Mouse (Mus musculus): ENCODE data around the gene Ccdc167. TPM values are rescaled to one million over a fixed set of nuclear protein-coding genes. Genes with fewer than 3 reads are reported as not detected.

The Ccdc167 gene
- total RNA-seq, 1 experiment: 13.4 TPM

GRCm38 (mm10) chr17:29760404-29761375 lies 43.8 kb upstream of the Ccdc167 start:
- H3K36me3 ChIP-seq (ENCODE audit: control insufficient read depth, insufficient read depth, low read length, poor library complexity, severe bottlenecking): no peaks in the 10 kb centered on the region
- H3K27ac ChIP-seq (ENCODE audit: insufficient read depth, low read depth, low read length, poor library complexity, severe bottlenecking): no peak overlapping the region; the same call in 1 of the 2 replicates
- in situ Hi-C loops (cut with MboI; ENCODE audit: low sequenced_read_pairs in 2 of 2, unreplicated experiment in 2 of 2): no loop called here
- H3K4me3 ChIP-seq (ENCODE audit: insufficient read depth in 1 of 2, low read depth in 1 of 2, low read length in 2 of 2, poor library complexity in 1 of 2, severe bottlenecking in 1 of 2): no peak overlapping the region
- peaks cover 5 to 10% of the 10 kb centered on the region in 2 experiments; a peak in 3 of 4 replicates for H3K4me1 ChIP-seq (ENCODE audit: control insufficient read depth in 2 of 2, insufficient read depth in 2 of 2, low read length in 2 of 2, poor library complexity in 1 of 2)
- no peak for TF ChIP-seq CHD2 (IDR thresholded peaks at IDR 0.05; ENCODE audit: low read depth, low read length)
- TF ChIP-seq ZNF384 (IDR thresholded peaks at IDR 0.05; ENCODE audit: low read depth, low read length): peak; percentile 52; the same call in 1 of the 2 replicates
- no peak for DNase-seq (ENCODE audit: low read depth, low spot score)
- no peak overlapping the region for H3K9ac ChIP-seq (ENCODE audit: insufficient read depth, low read depth, low read length, poor library complexity, severe bottlenecking)
- no peaks in the 10 kb centered on the region for H3K9me3 ChIP-seq (ENCODE audit: control insufficient read depth, insufficient read depth, low read depth, low read length)

- peaks cover 5 to 10% of the 10 kb centered on the region in 2 experiments; a peak in 3 of 4 replicates for H3K4me1 ChIP-seq (ENCODE audit: control insufficient read depth in 2 of 2, insufficient read depth in 2 of 2, low read length in 2 of 2, poor library complexity in 1 of 2)
- no peaks in the 10 kb centered on the region for H3K36me3 ChIP-seq (ENCODE audit: control insufficient read depth, insufficient read depth, low read length, poor library complexity, severe bottlenecking)
- in situ Hi-C loops (cut with MboI; ENCODE audit: low sequenced_read_pairs in 2 of 2, unreplicated experiment in 2 of 2): no loop called here
- no peak overlapping the region; the same call in 1 of the 2 replicates for H3K9ac ChIP-seq (ENCODE audit: insufficient read depth, low read depth, low read length, poor library complexity, severe bottlenecking)
- H3K27ac ChIP-seq (ENCODE audit: insufficient read depth, low read depth, low read length, poor library complexity, severe bottlenecking): no peak overlapping the region
- H3K4me3 ChIP-seq (ENCODE audit: insufficient read depth in 1 of 2, low read depth in 1 of 2, low read length in 2 of 2, poor library complexity in 1 of 2, severe bottlenecking in 1 of 2): no peak overlapping the region
- H3K9me3 ChIP-seq (ENCODE audit: control insufficient read depth, insufficient read depth, low read depth, low read length): no peaks in the 10 kb centered on the region
- DNase-seq (ENCODE audit: low read depth, low spot score): no peak
- no peak for TF ChIP-seq HCFC1 (IDR thresholded peaks at IDR 0.05; ENCODE audit: borderline replicate concordance, insufficient read depth, low read length)
Measured at GRCm38 (mm10) chr17:29759963-29760362, 43.1 kb upstream of the Ccdc167 start.

- H3K9me3 ChIP-seq (ENCODE audit: control insufficient read depth, insufficient read depth, low read depth, low read length): no peaks in the 10 kb centered on the region
- H3K36me3 ChIP-seq (ENCODE audit: control insufficient read depth, insufficient read depth, low read length, poor library complexity, severe bottlenecking): no peaks in the 10 kb centered on the region
- no peak overlapping the region for H3K9ac ChIP-seq (ENCODE audit: insufficient read depth, low read depth, low read length, poor library complexity, severe bottlenecking)
- TF ChIP-seq ZC3H11A (IDR thresholded peaks at IDR 0.05; ENCODE audit: borderline replicate concordance, low read depth, low read length) (no peak), CHD2 (IDR thresholded peaks at IDR 0.05; ENCODE audit: low read depth, low read length) (no peak), ZNF384 (IDR thresholded peaks at IDR 0.05; ENCODE audit: low read depth, low read length) (no peak), MAFK (IDR thresholded peaks at IDR 0.05; ENCODE audit: insufficient read depth, low read depth, low read length) (no peak), HCFC1 (IDR thresholded peaks at IDR 0.05; ENCODE audit: borderline replicate concordance, insufficient read depth, low read length) (no peak)
- no peak overlapping the region for H3K4me3 ChIP-seq (ENCODE audit: insufficient read depth in 1 of 2, low read depth in 1 of 2, low read length in 2 of 2, poor library complexity in 1 of 2, severe bottlenecking in 1 of 2)
- no peak overlapping the region for H3K27ac ChIP-seq (ENCODE audit: insufficient read depth, low read depth, low read length, poor library complexity, severe bottlenecking)
- no peak for DNase-seq (ENCODE audit: low read depth, low spot score)
- in situ Hi-C loops (cut with MboI; ENCODE audit: low sequenced_read_pairs in 2 of 2, unreplicated experiment in 2 of 2): no loop called here
- peaks cover 0 to 6% of the 10 kb centered on the region in 2 experiments; a peak in 2 of 4 replicates for H3K4me1 ChIP-seq (ENCODE audit: control insufficient read depth in 2 of 2, insufficient read depth in 2 of 2, low read length in 2 of 2, poor library complexity in 1 of 2)
Measured at GRCm38 (mm10) chr17:29756381-29756780, 39.5 kb upstream of the Ccdc167 start.

DNA sequence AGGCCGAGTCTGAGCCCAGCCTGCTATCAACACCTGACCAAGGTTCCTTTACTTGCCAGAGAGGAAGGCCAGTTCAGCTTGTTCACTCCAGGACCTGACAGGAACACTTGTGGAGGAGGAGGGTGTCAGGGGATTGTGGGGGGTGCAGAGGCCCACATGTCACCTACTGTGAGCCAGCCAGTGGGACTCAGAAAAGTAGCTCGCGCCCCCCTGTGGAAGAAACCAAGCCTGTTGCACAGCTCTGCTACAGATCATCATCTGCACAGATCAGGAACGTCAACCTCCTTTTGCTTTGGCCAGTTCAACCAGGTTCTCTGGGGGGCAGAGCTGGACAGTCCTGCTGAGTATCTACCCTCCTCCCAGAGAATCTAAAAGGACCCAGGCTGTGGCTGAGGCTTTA lies 37.7 kb upstream of the Ccdc167 start:
- Histone ChIP-seq H3K9me3 (ENCODE audit: control insufficient read depth, insufficient read depth, low read depth, low read length) (no peaks in the 10 kb centered on the region), H3K27ac (ENCODE audit: insufficient read depth, low read depth, low read length, poor library complexity, severe bottlenecking) (no peak overlapping the region), H3K9ac (ENCODE audit: insufficient read depth, low read depth, low read length, poor library complexity, severe bottlenecking) (no peak overlapping the region), H3K4me1 (ENCODE audit: control insufficient read depth in 2 of 2, insufficient read depth in 2 of 2, low read length in 2 of 2, poor library complexity in 1 of 2) (peaks cover 0 to 3% of the 10 kb centered on the region in 2 experiments; a peak in 2 of 4 replicates), H3K36me3 (ENCODE audit: control insufficient read depth, insufficient read depth, low read length, poor library complexity, severe bottlenecking) (no peaks in the 10 kb centered on the region), H3K4me3 (ENCODE audit: insufficient read depth in 1 of 2, low read depth in 1 of 2, low read length in 2 of 2, poor library complexity in 1 of 2, severe bottlenecking in 1 of 2) (no peak overlapping the region)
- no peak for TF ChIP-seq ZNF384 (IDR thresholded peaks at IDR 0.05; ENCODE audit: low read depth, low read length)
- TF ChIP-seq CHD2 (IDR thresholded peaks at IDR 0.05; ENCODE audit: low read depth, low read length): no peak
- no peak for TF ChIP-seq ZC3H11A (IDR thresholded peaks at IDR 0.05; ENCODE audit: borderline replicate concordance, low read depth, low read length)
- TF ChIP-seq MAFK (IDR thresholded peaks at IDR 0.05; ENCODE audit: insufficient read depth, low read depth, low read length): no peak
- no peak for TF ChIP-seq HCFC1 (IDR thresholded peaks at IDR 0.05; ENCODE audit: borderline replicate concordance, insufficient read depth, low read length)
- in situ Hi-C loops (cut with MboI; ENCODE audit: low sequenced_read_pairs in 2 of 2, unreplicated experiment in 2 of 2): no loop called here
- no peak for DNase-seq (ENCODE audit: low read depth, low spot score)
